In genomic region chr1:172514213-172514529, GRCm38 (mm10) we compare ENCODE assay signal across 9 mouse cellular contexts. TPM values are rescaled to one million over a fixed set of nuclear protein-coding genes. Genes with fewer than 3 reads are reported as not detected.
DNase-seq lines count a peak whose midpoint lies in the region; ATAC-seq and TF ChIP-seq lines count a peak whose summit lies in the region.
"Had no signal": no experiment of that assay in that cellular context is flagged by ENCODE, and none has a peak within 500 bp of the region (broad histone marks: within the 10 kb centered on the region; RNA-seq: fewer than 3 reads in every experiment).

No protein-coding gene starts in this region.

- peaks cover 12% of the 10 kb centered on the region for H3K4me1 ChIP-seq in hindbrain, embryonic 15.5 days (replicated peaks)
- H3K4me1 ChIP-seq in hindbrain, embryonic 11.5 days (replicated peaks; ENCODE audit: control insufficient read depth, insufficient read depth, low read length): no peaks in the 10 kb centered on the region
- H3K4me1 ChIP-seq in thymus, adult 2 months (replicated peaks; ENCODE audit: control insufficient read depth, insufficient read depth, low read length): peaks cover 32% of the 10 kb centered on the region
- H3K4me1 ChIP-seq in limb, embryonic 12.5 days (replicated peaks): peaks cover 9% of the 10 kb centered on the region; the same call in 1 of the 2 replicates

- no peaks in the 10 kb centered on the region for H3K36me3 ChIP-seq in hindbrain, embryonic 15.5 days
- H3K36me3 ChIP-seq in hindbrain, embryonic 11.5 days (ENCODE audit: control insufficient read depth, insufficient read depth, low read length): no peaks in the 10 kb centered on the region
- H3K36me3 ChIP-seq in thymus, adult 2 months (ENCODE audit: control insufficient read depth, insufficient read depth, low read length): no peaks in the 10 kb centered on the region
- no peaks in the 10 kb centered on the region for H3K36me3 ChIP-seq in limb, embryonic 12.5 days

- 0 out of 2 replicates have a peak overlapping the region, but pooled peaks have one; percentile 9 for H3K27ac ChIP-seq in hindbrain, embryonic 15.5 days (replicated peaks)
- H3K27ac ChIP-seq in hindbrain, embryonic 11.5 days (ENCODE audit: low read depth, low read length): no peak overlapping the region
- H3K27ac ChIP-seq in thymus, adult 2 months (ENCODE audit: control insufficient read depth, insufficient read depth, low read length): peak overlapping the region; percentile 69
- peak overlapping the region; percentile 12; the same call in 1 of the 2 replicates for H3K27ac ChIP-seq in limb, embryonic 12.5 days

- no peak overlapping the region for H3K4me2 ChIP-seq in hindbrain, embryonic 15.5 days
- no peak overlapping the region for H3K4me2 ChIP-seq in hindbrain, embryonic 11.5 days (replicated peaks; ENCODE audit: low read depth, low read length)
- H3K4me2 ChIP-seq in limb, embryonic 12.5 days: no peak overlapping the region

- no peak for TF ChIP-seq POLR2A in thymus, adult 2 months (IDR thresholded peaks at IDR 0.05; ENCODE audit: control insufficient read depth, extremely low read depth, insufficient read depth, low read length, poor library complexity)

- DNase-seq in hindbrain, embryonic 11.5 days (ENCODE audit: low spot score): no peak
- DNase-seq in thymus, adult 2 months: no peak
- no peak for DNase-seq in thymus, adult 18-20 months
- DNase-seq in left cerebral cortex, adult 8-10 months (ENCODE audit: low spot score in 2 of 2): no peak
- DNase-seq: cerebellum, adult 2 months; retina, postnatal 1 day had no signal

- no peaks in the 10 kb centered on the region for H3K27me3 ChIP-seq in hindbrain, embryonic 15.5 days
- no peaks in the 10 kb centered on the region for H3K27me3 ChIP-seq in hindbrain, embryonic 11.5 days (ENCODE audit: control insufficient read depth, insufficient read depth, low read length)
- no peaks in the 10 kb centered on the region for H3K27me3 ChIP-seq in thymus, adult 2 months (ENCODE audit: control insufficient read depth, insufficient read depth, low read length)
- H3K27me3 ChIP-seq in limb, embryonic 12.5 days: no peaks in the 10 kb centered on the region

- ATAC-seq in hindbrain, embryonic 15.5 days (ENCODE audit: low FRiP score, low read depth): no peak
- ATAC-seq in hindbrain, embryonic 11.5 days (ENCODE audit: low FRiP score): no peak
- no peak for ATAC-seq in limb, embryonic 12.5 days (ENCODE audit: insufficient number of reproducible peaks, insufficient read depth, low FRiP score, low TSS enrichment, low read depth)
- no peak for ATAC-seq in erythroblast, adult 5-6 weeks (replicated peaks; ENCODE audit: low FRiP score, poor library complexity, severe bottlenecking)

- WGBS in hindbrain, embryonic 15.5 days: 78% methylated on average over 4 of the region's 4 CpGs
- 71% methylated on average over 4 of the region's 4 CpGs for WGBS in hindbrain, embryonic 11.5 days
- 9% methylated on average over 4 of the region's 4 CpGs for WGBS in thymus, adult 2 months
- 80% methylated on average over 4 of the region's 4 CpGs for WGBS in limb, embryonic 12.5 days

- H3K9ac ChIP-seq in hindbrain, embryonic 15.5 days: no peak overlapping the region
- no peak overlapping the region for H3K9ac ChIP-seq in hindbrain, embryonic 11.5 days (ENCODE audit: low read depth, low read length)
- H3K9ac ChIP-seq in limb, embryonic 12.5 days (replicated peaks): no peak overlapping the region

- no peak overlapping the region for H3K4me3 ChIP-seq in hindbrain, embryonic 15.5 days
- no peak overlapping the region for H3K4me3 ChIP-seq in hindbrain, embryonic 11.5 days (ENCODE audit: low read depth, low read length)
- H3K4me3 ChIP-seq in thymus, adult 2 months (ENCODE audit: control insufficient read depth, insufficient read depth, low read length): peak overlapping the region; percentile 5; the same call in 1 of the 2 replicates
- no peak overlapping the region for H3K4me3 ChIP-seq in limb, embryonic 12.5 days (replicated peaks)

- TF ChIP-seq CTCF in thymus, adult 2 months (IDR thresholded peaks at IDR 0.05; ENCODE audit: borderline replicate concordance, control insufficient read depth, extremely low read depth, insufficient read depth, low read length, poor library complexity): no peak

- no peaks in the 10 kb centered on the region for H3K9me3 ChIP-seq in hindbrain, embryonic 15.5 days
- H3K9me3 ChIP-seq in hindbrain, embryonic 11.5 days (ENCODE audit: control insufficient read depth, low read length): no peaks in the 10 kb centered on the region
- 0 out of 2 replicates have a peak, but pooled peaks cover 5% of the 10 kb centered on the region for H3K9me3 ChIP-seq in limb, embryonic 12.5 days

RNA-seq across cellular contexts. Expression of gene Cfap45, which starts 6.4 kb away (rescaled TPM):
- 2.8 and 4.6 TPM in 2 replicates for polyA plus RNA-seq in hindbrain, embryonic 15.5 days (2015; fragmentation: Nextera tagmentation; extraction: Ambion mirVana)
- 3.7 and 4.8 TPM in 2 replicates for polyA plus RNA-seq in hindbrain, embryonic 11.5 days (2014; fragmentation: Nextera tagmentation; extraction: Ambion mirVana)
- 0.15 and 0.56 TPM in 2 replicates for polyA plus RNA-seq in thymus, adult 2 months (2012; rRNA removed)
- 1.1 and 1.2 TPM in 2 replicates for polyA plus RNA-seq in limb, embryonic 12.5 days (2016; fragmentation: Nextera tagmentation; extraction: Ambion mirVana)
- 1 to 10 TPM; 3.7 to 4.7 (median 4.1) TPM for total RNA-seq in left cerebral cortex, adult 8-10 months (2022)
- not detected in 2 replicates for total RNA-seq in erythroblast, adult 5-6 weeks (2015; ENCODE audit: low replicate concordance)
- 0.28 TPM in 1 of 2 replicates, not detected in the other for total RNA-seq in erythroblast, adult 5-6 weeks (2017; ENCODE audit: low replicate concordance)

RNA-seq across cellular contexts. Expression of gene Tagln2, which starts 14.3 kb away (rescaled TPM):
- polyA plus RNA-seq in hindbrain, embryonic 15.5 days (2015; fragmentation: Nextera tagmentation; extraction: Ambion mirVana): 77.7 and 83.7 TPM in 2 replicates
- polyA plus RNA-seq in hindbrain, embryonic 11.5 days (2014; fragmentation: Nextera tagmentation; extraction: Ambion mirVana): 41.1 and 43.4 TPM in 2 replicates
- polyA plus RNA-seq in thymus, adult 2 months (2012; rRNA removed): 178 and 183 TPM in 2 replicates
- polyA plus RNA-seq in limb, embryonic 12.5 days (2016; fragmentation: Nextera tagmentation; extraction: Ambion mirVana): 66.4 and 74.9 TPM in 2 replicates
- total RNA-seq in left cerebral cortex, adult 8-10 months (2022): 10 to 100 TPM in 3 of 4 experiments, 1 to 10 TPM in 1; 9.6 to 15.4 (median 12.5) TPM
- 135 and 151 TPM in 2 replicates for total RNA-seq in erythroblast, adult 5-6 weeks (2015; ENCODE audit: low replicate concordance)
- 52.7 and 53.7 TPM in 2 replicates for total RNA-seq in erythroblast, adult 5-6 weeks (2017; ENCODE audit: low replicate concordance)

RNA-seq across cellular contexts. Expression of gene Igsf9, which starts 32.6 kb away (rescaled TPM):
- polyA plus RNA-seq in hindbrain, embryonic 15.5 days (2015; fragmentation: Nextera tagmentation; extraction: Ambion mirVana): 45.7 and 49.3 TPM in 2 replicates
- polyA plus RNA-seq in hindbrain, embryonic 11.5 days (2014; fragmentation: Nextera tagmentation; extraction: Ambion mirVana): 38.3 and 47.8 TPM in 2 replicates
- 16.4 and 20.3 TPM in 2 replicates for polyA plus RNA-seq in thymus, adult 2 months (2012; rRNA removed)
- 69.7 and 70.5 TPM in 2 replicates for polyA plus RNA-seq in limb, embryonic 12.5 days (2016; fragmentation: Nextera tagmentation; extraction: Ambion mirVana)
- total RNA-seq in left cerebral cortex, adult 8-10 months (2022): 1 to 10 TPM; 5.2 to 9.1 (median 7.9) TPM
- total RNA-seq in erythroblast, adult 5-6 weeks (2015; ENCODE audit: low replicate concordance): not detected in 2 replicates
- total RNA-seq in erythroblast, adult 5-6 weeks (2017; ENCODE audit: low replicate concordance): not detected in 2 replicates

RNA-seq across cellular contexts. Expression of gene Slamf9, which starts 39.0 kb away (rescaled TPM):
- 0.12 and 0.18 TPM in 2 replicates for polyA plus RNA-seq in hindbrain, embryonic 15.5 days (2015; fragmentation: Nextera tagmentation; extraction: Ambion mirVana)
- 0.34 and 0.40 TPM in 2 replicates for polyA plus RNA-seq in hindbrain, embryonic 11.5 days (2014; fragmentation: Nextera tagmentation; extraction: Ambion mirVana)
- polyA plus RNA-seq in thymus, adult 2 months (2012; rRNA removed): 4.3 and 7.3 TPM in 2 replicates
- 0.21 TPM in 1 of 2 replicates, not detected in the other for polyA plus RNA-seq in limb, embryonic 12.5 days (2016; fragmentation: Nextera tagmentation; extraction: Ambion mirVana)
- total RNA-seq in left cerebral cortex, adult 8-10 months (2022): 1 to 10 TPM in 3 of 4 experiments, under 1 TPM in 1; 0.27 to 5.6 (median 3.3) TPM
- 4.0 TPM in 1 of 2 replicates, not detected in the other for total RNA-seq in erythroblast, adult 5-6 weeks (2015; ENCODE audit: low replicate concordance)
- 0.70 and 0.77 TPM in 2 replicates for total RNA-seq in erythroblast, adult 5-6 weeks (2017; ENCODE audit: low replicate concordance)

RNA-seq across cellular contexts. Expression of gene Vsig8, which starts 41.6 kb away (rescaled TPM):
- polyA plus RNA-seq in hindbrain, embryonic 15.5 days (2015; fragmentation: Nextera tagmentation; extraction: Ambion mirVana): 0.71 and 1.1 TPM in 2 replicates
- polyA plus RNA-seq in hindbrain, embryonic 11.5 days (2014; fragmentation: Nextera tagmentation; extraction: Ambion mirVana): not detected in 2 replicates
- 1.8 and 1.9 TPM in 2 replicates for polyA plus RNA-seq in thymus, adult 2 months (2012; rRNA removed)
- 0.18 TPM in 1 of 2 replicates, not detected in the other for polyA plus RNA-seq in limb, embryonic 12.5 days (2016; fragmentation: Nextera tagmentation; extraction: Ambion mirVana)
- total RNA-seq in left cerebral cortex, adult 8-10 months (2022): under 1 TPM; 0.32 to 0.67 (median 0.57) TPM
- not detected in 2 replicates for total RNA-seq in erythroblast, adult 5-6 weeks (2015; ENCODE audit: low replicate concordance)
- total RNA-seq in erythroblast, adult 5-6 weeks (2017; ENCODE audit: low replicate concordance): not detected in 2 replicates
